Mouse (Mus musculus) monocyte, adult 2 months (primary cell): ENCODE data around the gene Klf1.
A peak's percentile ranks its signal among the peaks of the same experiment; 100 is the strongest.

Source experiments
- DNase-seq, 2 experiments: peaks; one replicate each; pipeline ENCODE4 v3.0.0; 2022; ENCODE audit warnings: low spot score in 2 of 2, low read depth in 1 of 2

Gene Klf1

GRCm38 (mm10) chr8:84901752-84902151, at the start of gene Klf1:
Gene Klf1, plus strand, starts transcription at chr8:84901928.
- DNase-seq = no peak

GRCm38 (mm10) chr8:84856434-84856833, 45.3 kb upstream of the Klf1 start:
- no peak for DNase-seq

- peak; percentile 81 to 83 for DNase-seq
These were observed 44.8 kb upstream of the Klf1 start, which contains the start of gene Farsa for GRCm38 (mm10) chr8:84856864-84857441. Gene Farsa, plus strand, starts transcription at chr8:84856989.

- DNase-seq = peak in 1 of 2 experiments; percentile 77
These were observed 30.1 kb upstream of the Klf1 start, which contains the start of gene Syce2 for GRCm38 (mm10) chr8:84871376-84872308. Gene Syce2, plus strand, starts transcription at chr8:84872111.

- peak in 1 of 2 experiments; percentile 15 for DNase-seq
These were observed 29.3 kb upstream of the Klf1 start for GRCm38 (mm10) chr8:84872309-84872965.

GRCm38 (mm10) chr8:84873016-84873415, 28.7 kb upstream of the Klf1 start:
- DNase-seq = no peak

- DNase-seq = no peak
These were observed 27.4 kb upstream of the Klf1 start for GRCm38 (mm10) chr8:84874339-84874738.

GRCm38 (mm10) chr8:84877297-84878035, 24.3 kb upstream of the Klf1 start:
- no peak for DNase-seq

- no peak for DNase-seq
These were observed 22.8 kb upstream of the Klf1 start for GRCm38 (mm10) chr8:84878915-84879314.

- DNase-seq = no peak
These were observed 17.0 kb upstream of the Klf1 start for GRCm38 (mm10) chr8:84884728-84885127.

GRCm38 (mm10) chr8:84888280-84888679, 13.4 kb upstream of the Klf1 start:
- no peak for DNase-seq

GRCm38 (mm10) chr8:84889141-84889540, 12.6 kb upstream of the Klf1 start:
- DNase-seq = no peak

GRCm38 (mm10) chr8:84892993-84893708, 8.6 kb upstream of the Klf1 start:
- DNase-seq = no peak

GRCm38 (mm10) chr8:84893709-84894134, 8.0 kb upstream of the Klf1 start, which contains the start of gene Gcdh:
Gene Gcdh, minus strand, starts transcription at chr8:84893921.
- DNase-seq = peak; percentile 77 to 85

GRCm38 (mm10) chr8:84895963-84896362, 5.8 kb upstream of the Klf1 start:
- no peak for DNase-seq

- DNase-seq = no peak
These were observed 657 bp upstream of the Klf1 start for GRCm38 (mm10) chr8:84901071-84901470.

GRCm38 (mm10) chr8:84902367-84902919, 715 bp downstream of the Klf1 start:
- DNase-seq = no peak

GRCm38 (mm10) chr8:84902920-84903661, 1.4 kb downstream of the Klf1 start:
- DNase-seq = peak; percentile 77 to 86

GRCm38 (mm10) chr8:84904351-84904750, 2.6 kb downstream of the Klf1 start:
- no peak for DNase-seq
